Mouse (Mus musculus): Measurements from ENCODE around the gene A730061H03Rik.

Gene A730061H03Rik

GRCm38 (mm10) chr14:55560202-55561073 is at the start of gene A730061H03Rik:
Gene A730061H03Rik, minus strand, starts transcription at chr14:55560406.
- peak; percentile 98 for DNase-seq

GRCm38 (mm10) chr14:55608339-55608738 is 48.1 kb upstream of the A730061H03Rik start:
- no peak for DNase-seq

GRCm38 (mm10) chr14:55605743-55606459 is 45.7 kb upstream of the A730061H03Rik start:
- DNase-seq = no peak

- no peak for DNase-seq
These were observed 44.6 kb upstream of the A730061H03Rik start for GRCm38 (mm10) chr14:55604823-55605222.

GRCm38 (mm10) chr14:55603633-55604576 is 43.7 kb upstream of the A730061H03Rik start:
- peak; percentile 94 for DNase-seq

GRCm38 (mm10) chr14:55603271-55603632 is 43.0 kb upstream of the A730061H03Rik start, which contains the start of gene Irf9:
Gene Irf9, plus strand, starts transcription at chr14:55603571.
- no peak for DNase-seq

- no peak for DNase-seq
These were observed 38.5 kb upstream of the A730061H03Rik start for GRCm38 (mm10) chr14:55598521-55599390.

GRCm38 (mm10) chr14:55596036-55596690 is 36.0 kb upstream of the A730061H03Rik start:
- DNase-seq = no peak

GRCm38 (mm10) chr14:55592226-55592625 is 32.0 kb upstream of the A730061H03Rik start:
- DNase-seq = no peak

GRCm38 (mm10) chr14:55591331-55591891 is 31.2 kb upstream of the A730061H03Rik start, which contains the start of gene Rnf31:
Gene Rnf31, plus strand, starts transcription at chr14:55591708.
- peak; percentile 95 for DNase-seq

- DNase-seq = peak; percentile 94
These were observed 30.6 kb upstream of the A730061H03Rik start, which contains the start of gene Psme2 for GRCm38 (mm10) chr14:55590748-55591330. Gene Psme2, minus strand, starts transcription at chr14:55591113.

- no peak for DNase-seq
These were observed 29.7 kb upstream of the A730061H03Rik start for GRCm38 (mm10) chr14:55589771-55590448.

GRCm38 (mm10) chr14:55589271-55589670 is 29.1 kb upstream of the A730061H03Rik start:
- no peak for DNase-seq

- no peak for DNase-seq
These were observed 25.9 kb upstream of the A730061H03Rik start for GRCm38 (mm10) chr14:55586149-55586548.

GRCm38 (mm10) chr14:55585566-55585960 is 25.4 kb upstream of the A730061H03Rik start:
- DNase-seq = no peak

- peak; percentile 82 for DNase-seq
These were observed 24.7 kb upstream of the A730061H03Rik start, which contains the start of gene Emc9 for GRCm38 (mm10) chr14:55584702-55585565. Gene Emc9, minus strand, starts transcription at chr14:55585302.

GRCm38 (mm10) chr14:55584303-55584701 is 24.1 kb upstream of the A730061H03Rik start:
- no peak for DNase-seq

- no peak for DNase-seq
These were observed 21.9 kb upstream of the A730061H03Rik start for GRCm38 (mm10) chr14:55581981-55582681.

All from lung, postnatal 14 days (tissue).